Mouse (Mus musculus) limb, embryonic 11.5 days (tissue): ENCODE measurements around the gene Zfp830. TPM values are rescaled to one million over a fixed set of nuclear protein-coding genes. Genes with fewer than 3 reads are reported as not detected.

Experiments used
- ATAC-seq: fragments of 200-750 bp; cut with Nextera tagmentation; 2 replicates; pipeline ENCODE4 v1.8.0; 2017; ENCODE audit warnings: low read depth; ENCODE audit not compliant: insufficient number of reproducible peaks, low FRiP score, low TSS enrichment
- DNase-seq: peaks from one replicate; pipeline ENCODE4 v3.0.0-alpha.2; 2015; ENCODE audit warnings: low spot score
- H3K27ac ChIP-seq: fragments of 300-500 bp; sonication (generic); replicated peaks from 2 replicates; pipeline ENCODE4 v1.5.1; 2014; ENCODE audit warnings: low read depth, mild to moderate bottlenecking, low read length
- H3K27me3 ChIP-seq: fragments of 300-500 bp; sonication (generic); 2 replicates; pipeline ENCODE4 v1.6.1; 2014; ENCODE audit warnings: mild to moderate bottlenecking, low read length, mixed read lengths; ENCODE audit not compliant: control insufficient read depth, insufficient read depth
- H3K36me3 ChIP-seq: fragments of 300-500 bp; sonication (generic); 2 replicates; pipeline ENCODE4 v1.6.1; 2014; ENCODE audit warnings: mild to moderate bottlenecking, low read length, moderate library complexity, mixed read lengths; ENCODE audit not compliant: control insufficient read depth, insufficient read depth
- H3K4me1 ChIP-seq: fragments of 300-500 bp; sonication (generic); 2 replicates; pipeline ENCODE4 v1.6.1; 2014; ENCODE audit warnings: low read length, mixed read lengths; ENCODE audit not compliant: control insufficient read depth, insufficient read depth
- H3K4me2 ChIP-seq: fragments of 300-500 bp; sonication (generic); 2 replicates; pipeline ENCODE4 v1.6.1; 2014; ENCODE audit warnings: low read depth, mild to moderate bottlenecking, moderate library complexity; ENCODE audit not compliant: severe bottlenecking
- H3K4me3 ChIP-seq: fragments of 300-500 bp; sonication (generic); 2 replicates; pipeline ENCODE4 v1.5.1; 2014; ENCODE audit warnings: low read depth, low read length
- H3K9ac ChIP-seq: fragments of 300-500 bp; sonication (generic); 2 replicates; pipeline ENCODE4 v1.6.1; 2014; ENCODE audit warnings: mild to moderate bottlenecking, low read length
- H3K9me3 ChIP-seq: fragments of 300-500 bp; sonication (generic); 2 replicates; pipeline ENCODE4 v1.6.1; 2016; ENCODE audit warnings: low read length; ENCODE audit not compliant: control insufficient read depth
- WGBS: fragments of 180-500 bp; shearing (Covaris S2); extraction: QIAGEN DNeasy Blood & Tissue Kit; methylation state at CpG from one replicate; pipeline ENCODE4 v1.1.7; 2014; 5-methylcytosine and 5-hydroxymethylcytosine counted together
- polyA plus RNA-seq: library from polyadenylated mRNA; unstranded; fragments of >200 nt; fragmentation: Nextera tagmentation; extraction: Ambion mirVana; gene quantifications from 2 replicates; pipeline ENCODE4 v1.2.1, GENCODE M21; 2014

Gene Zfp830
- polyA plus RNA-seq, 1 experiment from 2014 or later = 44.0 TPM

GRCm38 (mm10) chr11:82806656-82807055, 42.5 kb downstream of the Zfp830 start:
- Histone ChIP-seq H3K27ac (no peak overlapping the region), H3K27me3 (no peaks in the 10 kb centered on the region), H3K4me3 (no peak overlapping the region), H3K36me3 (peaks cover 11% of the 10 kb centered on the region; the same call in 1 of the 2 replicates), H3K4me2 (no peak overlapping the region), H3K4me1 (no peaks in the 10 kb centered on the region), H3K9ac (no peak overlapping the region), H3K9me3 (no peaks in the 10 kb centered on the region)
- DNase-seq = no peak
- no peak for ATAC-seq
- WGBS = 86% methylated on average over 3 of the region's 3 CpGs

- DNase-seq = no peak
- H3K4me1 ChIP-seq = no peaks in the 10 kb centered on the region
These were observed 43.2 kb downstream of the Zfp830 start for GRCm38 (mm10) chr11:82807370-82807769.

GRCm38 (mm10) chr11:82808485-82808884, 44.3 kb downstream of the Zfp830 start:
- H3K27me3 ChIP-seq = no peaks in the 10 kb centered on the region
- 86% methylated on average over 5 of the region's 5 CpGs for WGBS
- H3K9me3 ChIP-seq = no peaks in the 10 kb centered on the region
- ATAC-seq (no peak), DNase-seq (no peak)
- no peak overlapping the region for H3K9ac ChIP-seq
- H3K4me3 ChIP-seq = no peak overlapping the region
- H3K4me2 ChIP-seq = no peak overlapping the region
- no peaks in the 10 kb centered on the region for H3K4me1 ChIP-seq
- no peaks in the 10 kb centered on the region; the same call in 1 of the 2 replicates for H3K36me3 ChIP-seq
- H3K27ac ChIP-seq = no peak overlapping the region

More at GRCm38 (mm10) chr11:82807370-82807769, 43.2 kb downstream of the Zfp830 start:
- Histone ChIP-seq H3K4me3 (no peak overlapping the region), H3K9me3 (no peaks in the 10 kb centered on the region), H3K9ac (no peak overlapping the region), H3K27ac (no peak overlapping the region), H3K4me2 (no peak overlapping the region), H3K27me3 (no peaks in the 10 kb centered on the region), H3K36me3 (peaks cover 6% of the 10 kb centered on the region; the same call in 1 of the 2 replicates)
- 83% methylated on average over 3 of the region's 3 CpGs for WGBS
- ATAC-seq = no peak

Other genes with a start within 250 kb of the Zfp830 start
- gene Cct6b, start within 50 bp of the Zfp830 start, polyA plus RNA-seq = 0.20 and 0.21 TPM in 2 replicates
- gene Lig3, start 16.8 kb downstream of the Zfp830 start, polyA plus RNA-seq = 44.7 and 49.6 TPM in 2 replicates
- 11.4 and 12.7 TPM in 2 replicates for gene Rffl, start 106.9 kb downstream of the Zfp830 start, polyA plus RNA-seq
- 12.8 and 13.1 TPM in 2 replicates for gene Rad51d, start 126.3 kb downstream of the Zfp830 start, polyA plus RNA-seq
- gene Fndc8, start 127.8 kb downstream of the Zfp830 start, polyA plus RNA-seq = 0.15 and 0.20 TPM in 2 replicates
- 31.2 and 38.6 TPM in 2 replicates for gene Nle1, start 144.1 kb downstream of the Zfp830 start, polyA plus RNA-seq
- gene Unc45b, start 146.2 kb downstream of the Zfp830 start, polyA plus RNA-seq = 2.2 and 2.5 TPM in 2 replicates
- 0.07 and 0.55 TPM in 2 replicates for gene Slfn5, start 187.0 kb downstream of the Zfp830 start, polyA plus RNA-seq
- gene Slfn9, start 227.5 kb downstream of the Zfp830 start, polyA plus RNA-seq = 11.8 and 14.3 TPM in 2 replicates